Mouse (Mus musculus) layer of hippocampus, adult 18-20 months (tissue): Measurements from ENCODE around the gene AC131692.1. TPM values are rescaled to one million over a fixed set of nuclear protein-coding genes. Genes with fewer than 3 reads are reported as not detected.

Experiments
- microRNA-seq, 2 experiments: library from miRNA; unstranded; fragments of <30 nt; microRNA quantifications; one replicate each; pipeline ENCODE4 v1.2.0; 2021
- total RNA-seq, 2 experiments: library from RNA; stranded (reverse); gene quantifications; 2 replicates each; pipeline ENCODE4 v1.2.3; 2021

The AC131692.1 gene
- total RNA-seq, 2 experiments from 2014 or later = not detected

Small RNA genes lying within 50 kb of the gene (microRNA-seq; reads per million reads assigned to microRNA genes)
- gene Mir6988 = 2.0 to 3.5 reads per million in 2 experiments

Other genes starting within 250 kb of the AC131692.1 start
- 10 to 100 TPM; 12.7 to 13.0 TPM for gene Frmd8, start 219.1 kb upstream of the AC131692.1 start, total RNA-seq
- 1 to 10 TPM; 2.9 to 3.2 TPM for gene Slc25a45, start 216.6 kb upstream of the AC131692.1 start, total RNA-seq
- 1 to 10 TPM; 2.5 TPM for gene Tigd3, start 200.3 kb upstream of the AC131692.1 start, total RNA-seq
- gene Dpf2, start 181.4 kb upstream of the AC131692.1 start, total RNA-seq = 100 to 1,000 TPM in 1 of 2 experiments, 10 to 100 TPM in 1; 90.8 to 100 TPM
- 1 to 10 TPM; 4.3 to 4.6 TPM for gene Cdc42ep2, start 169.6 kb upstream of the AC131692.1 start, total RNA-seq
- 1 to 10 TPM; 5.0 to 5.9 TPM for gene Pola2, start 130.2 kb upstream of the AC131692.1 start, total RNA-seq
- gene Slc22a20, start 108.3 kb upstream of the AC131692.1 start, total RNA-seq = not detected
- gene Capn1, start 78.5 kb upstream of the AC131692.1 start, total RNA-seq = 10 to 100 TPM; 23.2 to 24.8 TPM
- gene Syvn1, start 47.8 kb upstream of the AC131692.1 start, total RNA-seq = 10 to 100 TPM; 43.4 to 44.5 TPM
- 10 to 100 TPM; 48.0 to 52.0 TPM for gene Mrpl49, start 36.6 kb upstream of the AC131692.1 start, total RNA-seq
- gene Fau, start 36.6 kb upstream of the AC131692.1 start, total RNA-seq = 100 to 1,000 TPM; 769 to 789 TPM
- 10 to 100 TPM; 34.6 to 36.2 TPM for gene Znhit2, start 33.2 kb upstream of the AC131692.1 start, total RNA-seq
- gene Tm7sf2, start 26.0 kb upstream of the AC131692.1 start, total RNA-seq = 10 to 100 TPM; 22.4 to 24.4 TPM
- gene Vps51, start 17.2 kb upstream of the AC131692.1 start, total RNA-seq = 10 to 100 TPM; 93.7 to 94.4 TPM
- not detected for gene Tmem262, start 14.4 kb upstream of the AC131692.1 start, total RNA-seq
- gene Gm28374, start 12.2 kb upstream of the AC131692.1 start, total RNA-seq = 1 to 10 TPM in 1 of 2 experiments, under 1 TPM in 1; 0.91 to 1.3 TPM
- 10 to 100 TPM; 36.6 to 42.0 TPM for gene Zfpl1, start 9.5 kb upstream of the AC131692.1 start, total RNA-seq
- gene Cdca5, start 9.4 kb upstream of the AC131692.1 start, total RNA-seq = not detected
- under 1 TPM in 1 of 2 experiments, not detected in 1; 0.12 TPM for gene Naaladl1, start 11.4 kb downstream of the AC131692.1 start, total RNA-seq
- gene Sac3d1, start 24.2 kb downstream of the AC131692.1 start, total RNA-seq = 10 to 100 TPM; 15.5 to 15.6 TPM
- 10 to 100 TPM; 37.6 to 45.1 TPM for gene Snx15, start 33.9 kb downstream of the AC131692.1 start, total RNA-seq
- under 1 TPM; 0.59 to 0.89 TPM for gene Batf2, start 46.6 kb downstream of the AC131692.1 start, total RNA-seq
- 10 to 100 TPM; 83.2 to 84.8 TPM for gene Arl2, start 47.1 kb downstream of the AC131692.1 start, total RNA-seq
- not detected for gene Majin, start 90.0 kb downstream of the AC131692.1 start, total RNA-seq
- not detected for gene Gpha2, start 132.0 kb downstream of the AC131692.1 start, total RNA-seq
- gene Ppp2r5b, start 141.5 kb downstream of the AC131692.1 start, total RNA-seq = 100 to 1,000 TPM; 133 TPM
- 10 to 100 TPM; 34.0 to 34.2 TPM for gene Atg2a, start 147.2 kb downstream of the AC131692.1 start, total RNA-seq
- 10 to 100 TPM; 86.6 to 88.0 TPM for gene Ehd1, start 182.3 kb downstream of the AC131692.1 start, total RNA-seq
- gene Cdc42bpg, start 212.0 kb downstream of the AC131692.1 start, total RNA-seq = 1 to 10 TPM; 4.8 to 5.6 TPM
- gene Men1, start 240.6 kb downstream of the AC131692.1 start, total RNA-seq = 10 to 100 TPM; 63.0 to 71.3 TPM
- 10 to 100 TPM; 82.2 to 89.6 TPM for gene Map4k2, start 246.7 kb downstream of the AC131692.1 start, total RNA-seq